Mouse (Mus musculus) mouse trophoblast stem cell (cell line): Measurements from ENCODE around the gene Col1a1.

Source experiments
- in situ Hi-C, 2 experiments: fragments of 300-500 bp; cut with MseI, MboI; formaldehyde crosslinking; loops; 2 replicates in 1 of 2; 3 replicates in 1 of 2; pipeline ENCODE4 v1.15.1; 2025

Col1a1 gene

GRCm38 (mm10) chr11:94973313-94973712 is 37.3 kb downstream of the Col1a1 start:
- in situ Hi-C loops = loop anchor here (5.0 kb wide), 1 partner anchor 36 kb away; the partner anchor contains the start of gene Col1a1 (in 2 of the 2)

- in situ Hi-C loops = loop anchor here (5.0 kb wide), 1 partner anchor 38 kb away; the partner anchor contains the start of gene Col1a1 (in 2 of the 2)
Measured at GRCm38 (mm10) chr11:94974951-94975350, 38.9 kb downstream of the Col1a1 start.

DNA sequence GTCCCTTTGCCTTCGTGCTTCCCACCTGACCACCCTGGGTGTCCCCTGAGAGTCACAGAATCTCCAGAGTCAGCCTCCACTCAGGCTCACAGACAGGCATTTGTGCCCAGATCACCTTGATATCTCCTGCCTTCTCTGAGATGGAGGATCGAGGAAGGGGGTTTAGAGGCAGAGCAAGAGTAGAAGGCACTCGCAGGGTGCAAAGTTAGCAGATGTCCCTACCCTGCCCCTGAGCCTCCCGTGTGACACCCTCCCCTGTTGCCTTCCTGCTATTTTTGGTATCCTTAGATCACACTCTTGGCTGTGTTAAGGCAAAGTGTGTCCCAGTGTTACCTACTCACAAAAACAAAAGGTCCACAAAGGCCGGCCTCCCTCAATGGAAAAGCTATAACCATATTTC is 40.2 kb downstream of the Col1a1 start, which contains the start of gene Sgca:
TSS of gene Sgca (minus strand) at position 129 of the 400 bp plus-strand sequence.
- in situ Hi-C loops = no loop called here

DNA sequence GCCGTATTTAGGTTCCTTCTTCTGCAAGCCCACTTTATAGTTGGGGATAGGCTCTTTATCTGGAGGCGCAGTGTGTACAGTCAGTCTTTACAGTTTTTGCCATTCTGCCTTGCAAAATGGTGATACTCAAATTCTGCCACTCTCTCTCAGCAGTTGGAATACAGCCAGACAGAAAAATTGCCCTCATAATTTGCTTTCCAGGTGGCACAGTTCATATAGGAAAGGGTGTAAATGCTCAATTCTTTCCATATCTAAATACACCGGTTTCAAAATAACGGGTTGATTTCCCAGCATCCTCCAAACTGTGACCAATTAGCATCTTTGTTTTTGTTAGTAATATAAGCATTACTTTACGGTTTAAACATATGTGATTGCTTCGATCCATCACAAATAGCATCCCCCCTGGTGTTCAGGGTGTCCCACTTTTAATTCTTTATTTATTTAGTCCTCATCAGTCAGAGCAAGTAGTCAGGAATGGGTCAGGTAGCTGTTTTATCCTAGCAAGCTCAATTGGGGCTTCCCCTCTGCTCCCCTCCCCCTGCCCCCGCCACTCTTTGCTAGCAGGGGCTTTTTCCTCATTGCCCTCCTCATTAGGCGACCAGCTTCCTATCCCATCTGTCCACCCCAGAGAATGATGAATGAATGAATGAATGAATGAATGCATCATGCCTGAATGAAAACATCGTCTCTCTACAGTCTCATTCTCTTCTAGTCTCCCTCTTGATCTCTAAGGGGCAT is 42.3 kb downstream of the Col1a1 start:
- in situ Hi-C loops = no loop called here

- in situ Hi-C loops = no loop called here
Measured at GRCm38 (mm10) chr11:94978947-94979346, 42.9 kb downstream of the Col1a1 start.

GRCm38 (mm10) chr11:94979462-94980179 is 43.6 kb downstream of the Col1a1 start:
- in situ Hi-C loops = no loop called here

DNA sequence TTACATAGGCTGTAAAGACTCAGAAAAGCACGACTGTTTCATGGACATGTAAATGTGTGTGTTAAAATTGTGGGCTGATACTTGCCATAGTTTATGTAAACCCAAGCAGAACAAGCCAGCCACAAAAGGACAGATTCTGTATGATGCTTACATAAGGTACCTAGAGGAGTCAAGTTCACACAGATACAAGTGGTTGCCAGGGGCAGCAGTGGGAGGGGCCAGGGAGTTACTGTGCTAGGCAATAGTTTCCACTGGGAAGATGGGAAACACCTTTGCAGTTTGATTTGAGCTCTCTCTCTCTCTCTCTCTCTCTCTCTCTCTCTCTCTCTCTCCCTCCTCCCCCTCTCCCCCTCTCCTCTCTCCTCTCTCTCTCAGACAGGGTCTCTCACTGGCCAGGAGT is 49.1 kb downstream of the Col1a1 start:
- in situ Hi-C loops = no loop called here

DNA sequence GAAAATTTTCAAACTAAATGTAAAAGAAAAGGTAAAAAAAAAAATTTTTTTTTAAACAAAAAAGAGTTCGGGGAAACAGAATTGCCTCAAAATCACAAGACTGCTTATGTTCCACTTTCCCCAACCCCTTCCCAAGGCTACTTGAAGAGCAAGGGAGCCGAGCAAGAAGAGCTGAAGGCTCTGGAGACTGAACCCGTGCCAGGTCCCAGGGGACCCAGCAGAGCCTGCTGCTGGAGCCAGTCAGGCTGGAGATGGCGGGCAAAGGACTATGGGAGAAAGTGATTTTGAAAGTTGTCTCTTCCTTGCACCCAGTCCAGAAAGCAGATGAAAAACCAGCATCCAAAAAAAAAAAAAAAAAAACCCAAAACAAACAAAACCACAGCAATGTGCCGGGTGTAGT is 49.8 kb downstream of the Col1a1 start:
- in situ Hi-C loops = no loop called here

DNA sequence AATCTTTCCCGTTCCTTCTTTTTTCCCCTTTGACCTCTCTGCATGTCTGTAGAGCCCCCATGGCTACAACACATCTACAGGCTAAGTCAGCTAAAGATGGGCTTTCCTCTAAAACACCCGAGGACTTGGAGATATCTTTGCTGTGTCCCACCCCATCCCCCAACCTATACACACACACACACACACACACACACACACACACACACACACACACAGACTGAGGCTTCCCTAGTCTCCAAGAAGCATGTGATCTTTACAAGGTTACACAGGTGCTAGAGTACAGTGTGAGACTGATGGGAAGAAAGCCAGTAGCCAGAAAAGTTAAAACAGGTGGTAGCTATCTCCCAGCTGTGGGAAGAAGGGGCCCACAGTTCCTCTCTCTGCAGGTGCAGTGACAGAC is 50.4 kb downstream of the Col1a1 start:
- in situ Hi-C loops = no loop called here

GRCm38 (mm10) chr11:94987341-94987740 is 51.3 kb downstream of the Col1a1 start:
- in situ Hi-C loops = no loop called here

DNA sequence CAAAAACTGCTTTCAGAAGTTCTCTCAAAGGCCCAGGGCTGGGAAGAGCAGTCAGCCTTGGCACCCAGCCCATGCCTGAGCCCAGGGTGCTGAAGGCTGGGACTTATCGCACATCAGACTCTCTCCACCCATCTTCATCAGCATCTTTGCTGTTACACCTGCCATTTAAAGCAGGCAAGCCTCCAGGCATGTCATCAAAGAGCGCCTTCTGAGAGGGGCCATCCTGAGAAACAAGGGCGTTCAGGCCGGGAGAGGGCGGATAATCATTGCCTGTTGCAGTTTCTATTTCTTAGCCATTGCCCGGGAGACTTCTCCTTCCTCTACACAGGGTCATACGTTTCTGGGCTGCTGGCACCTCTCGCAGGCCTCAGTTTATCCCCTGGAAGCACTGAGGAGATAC is 51.8 kb downstream of the Col1a1 start:
- in situ Hi-C loops = no loop called here

GRCm38 (mm10) chr11:94988780-94989561 is 52.9 kb downstream of the Col1a1 start:
- in situ Hi-C loops = no loop called here

DNA sequence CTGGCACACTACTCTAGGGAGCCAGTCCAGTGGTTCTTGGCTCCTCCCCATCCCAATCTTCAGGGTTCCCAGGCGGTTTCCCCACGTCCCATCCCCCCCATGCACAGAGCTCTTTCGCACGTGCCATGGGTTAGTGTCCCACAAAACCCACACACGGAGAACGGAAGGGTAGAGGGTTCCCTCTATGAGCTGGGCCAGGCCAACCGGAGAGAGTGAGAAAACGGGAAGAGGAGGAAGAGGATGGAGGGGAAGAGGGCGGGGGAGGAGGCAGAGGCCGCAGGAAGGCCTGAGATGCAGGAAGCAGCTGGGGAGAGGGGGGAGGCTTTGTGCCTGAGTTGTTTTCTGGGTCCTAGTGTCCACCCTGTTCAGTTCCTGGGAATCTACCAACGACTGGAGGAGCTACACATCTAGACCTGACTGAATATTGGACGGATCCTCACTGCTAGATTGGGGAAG is 53.6 kb downstream of the Col1a1 start:
- in situ Hi-C loops = no loop called here

- in situ Hi-C loops = no loop called here
Measured at GRCm38 (mm10) chr11:94990102-94990748, 54.2 kb downstream of the Col1a1 start.

- in situ Hi-C loops = no loop called here
Measured at GRCm38 (mm10) chr11:94990749-94991577, 54.9 kb downstream of the Col1a1 start, which contains the start of gene Ppp1r9b. Gene Ppp1r9b (plus strand): TSS chr11:94991035.

DNA sequence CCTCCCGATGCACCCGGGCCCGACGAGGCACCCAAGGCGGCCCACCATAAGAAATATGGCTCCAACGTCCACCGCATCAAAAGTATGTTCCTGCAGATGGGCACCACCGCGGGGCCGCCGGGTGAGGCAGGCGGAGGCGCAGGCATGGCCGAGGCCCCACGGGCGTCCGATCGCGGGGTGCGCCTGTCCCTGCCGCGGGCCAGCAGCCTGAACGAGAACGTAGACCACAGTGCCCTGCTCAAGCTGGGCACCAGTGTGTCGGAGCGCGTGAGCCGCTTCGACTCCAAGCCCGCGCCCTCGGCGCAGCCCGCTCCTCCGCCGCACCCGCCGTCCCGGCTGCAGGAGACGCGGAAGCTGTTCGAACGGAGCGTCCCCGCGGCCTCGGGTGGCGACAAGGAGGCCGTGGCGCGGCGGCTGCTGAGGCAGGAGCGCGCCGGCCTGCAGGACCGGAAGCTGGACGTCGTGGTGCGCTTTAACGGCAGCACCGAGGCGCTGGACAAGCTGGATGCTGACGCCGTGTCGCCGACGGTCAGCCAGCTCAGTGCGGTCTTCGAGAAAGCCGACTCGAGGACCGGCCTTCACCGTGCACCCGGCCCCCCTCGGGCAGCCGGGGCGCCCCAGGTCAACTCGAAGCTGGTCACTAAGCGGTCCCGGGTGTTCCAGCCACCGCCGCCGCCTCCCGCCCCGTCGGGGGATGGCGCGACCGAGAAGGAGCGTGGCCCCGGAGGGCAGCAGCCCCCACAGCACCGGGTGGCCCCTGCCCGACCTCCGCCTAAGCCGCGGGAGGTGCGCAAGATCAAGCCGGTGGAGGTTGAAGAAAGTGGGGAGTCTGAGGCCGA is 55.8 kb downstream of the Col1a1 start:
- in situ Hi-C loops = no loop called here

DNA sequence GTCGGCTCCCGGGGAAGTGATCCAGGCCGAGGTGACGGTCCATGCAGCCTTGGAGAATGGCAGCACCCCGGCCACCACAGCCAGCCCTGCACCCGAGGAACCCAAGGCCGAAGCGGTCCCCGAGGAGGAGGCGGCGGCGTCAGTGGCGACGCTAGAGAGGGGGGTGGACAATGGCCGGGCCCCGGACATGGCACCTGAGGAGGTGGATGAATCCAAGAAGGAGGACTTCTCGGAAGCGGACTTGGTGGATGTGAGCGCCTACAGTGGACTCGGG is 56.4 kb downstream of the Col1a1 start:
- in situ Hi-C loops = no loop called here

DNA sequence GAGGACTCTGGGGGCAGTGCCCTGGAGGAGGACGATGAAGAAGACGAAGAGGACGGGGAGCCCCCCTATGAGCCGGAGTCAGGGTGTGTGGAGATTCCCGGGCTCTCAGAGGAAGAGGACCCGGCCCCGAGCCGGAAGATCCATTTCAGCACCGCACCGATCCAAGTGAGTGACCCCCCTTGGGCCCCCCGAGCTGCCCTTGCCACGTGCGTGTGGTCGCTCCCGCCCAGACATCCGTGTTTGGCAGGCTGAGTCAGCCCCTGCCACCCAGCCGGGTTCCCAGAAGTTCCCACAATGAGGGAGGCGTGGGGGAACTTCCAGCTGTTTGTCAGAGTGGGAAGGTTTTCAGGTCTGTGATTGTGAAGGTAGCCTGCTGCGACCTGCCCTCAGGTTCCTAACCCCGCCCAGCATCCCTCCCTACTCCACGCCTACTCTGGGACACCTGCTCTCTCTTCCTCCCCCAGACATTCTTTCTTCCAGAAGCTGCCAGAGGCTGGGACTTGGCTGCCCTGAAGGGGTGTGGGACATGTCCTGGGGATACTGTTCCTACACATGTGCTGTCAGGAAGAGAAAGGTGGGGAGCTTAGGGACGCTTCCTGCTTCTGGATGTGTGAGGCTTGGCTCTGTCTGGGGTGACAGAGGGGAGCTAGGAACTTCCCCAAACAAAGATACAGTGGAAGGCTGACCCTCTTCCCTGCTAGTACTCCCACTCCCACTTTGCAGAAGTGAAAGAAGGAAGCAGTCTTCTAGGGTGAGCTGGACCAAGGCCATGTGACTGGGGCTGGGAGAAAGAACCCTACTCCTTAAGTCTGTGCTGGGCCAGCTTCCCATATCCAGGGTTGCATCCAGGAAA is 57.0 kb downstream of the Col1a1 start:
- in situ Hi-C loops = no loop called here
